Mouse (Mus musculus): ENCODE results near the gene Top3b. TPM values are rescaled to one million over a fixed set of nuclear protein-coding genes. Genes with fewer than 3 reads are reported as not detected.

The Top3b gene
- polyA plus RNA-seq, 1 experiment from 2014 or later: 26.6 TPM

GRCm38 (mm10) chr16:16862288-16862687, 8.2 kb upstream of the Top3b start:
- no peak for ATAC-seq (ENCODE audit: low read depth)

GRCm38 (mm10) chr16:16863978-16864377, 6.6 kb upstream of the Top3b start, which contains the start of gene Igll1:
Igll1 (minus strand) TSS chr16:16863985.
- Histone ChIP-seq H3K4me2 (no peak within 1 kb of the TSS), H3K4me3 (replicated peaks) (no peak within 1 kb of the TSS), H3K27me3 (no peaks in the 10 kb centered on the region), H3K4me1 (replicated peaks) (no peaks in the 10 kb centered on the region), H3K9ac (no peak within 1 kb of the TSS), H3K27ac (no peak within 1 kb of the TSS), H3K36me3 (no peaks in the 10 kb centered on the region), H3K9me3 (replicated peaks) (no peaks in the 10 kb centered on the region)
- DNase-seq (no peak), ATAC-seq (ENCODE audit: low read depth) (no peak)
- WGBS (ENCODE audit: insufficient replicate concordance): 57% methylated on average over 2 of the region's 2 CpGs

More at GRCm38 (mm10) chr16:16862288-16862687, 8.2 kb upstream of the Top3b start:
- no peak for DNase-seq
- Histone ChIP-seq H3K9me3 (replicated peaks) (no peaks in the 10 kb centered on the region), H3K9ac (no peak overlapping the region), H3K36me3 (no peaks in the 10 kb centered on the region), H3K27ac (no peak overlapping the region), H3K4me2 (no peak overlapping the region), H3K27me3 (no peaks in the 10 kb centered on the region), H3K4me1 (replicated peaks) (no peaks in the 10 kb centered on the region), H3K4me3 (replicated peaks) (no peak overlapping the region)
- 54% methylated on average over 3 of the region's 3 CpGs for WGBS (ENCODE audit: insufficient replicate concordance)

- no peak for DNase-seq
- no peaks in the 10 kb centered on the region for H3K36me3 ChIP-seq
- H3K9ac ChIP-seq: no peak overlapping the region
- no peaks in the 10 kb centered on the region for H3K27me3 ChIP-seq
- H3K4me1 ChIP-seq (replicated peaks): no peaks in the 10 kb centered on the region
- H3K27ac ChIP-seq: no peak overlapping the region
- no peak for ATAC-seq (ENCODE audit: low read depth)
- H3K4me3 ChIP-seq (replicated peaks): no peak overlapping the region
- no peak overlapping the region for H3K4me2 ChIP-seq
- no peaks in the 10 kb centered on the region for H3K9me3 ChIP-seq (replicated peaks)
Observed at GRCm38 (mm10) chr16:16865217-16865616, 5.3 kb upstream of the Top3b start.

- H3K9ac ChIP-seq: no peak overlapping the region
- no peaks in the 10 kb centered on the region for H3K9me3 ChIP-seq (replicated peaks)
- no peak overlapping the region for H3K27ac ChIP-seq
- H3K4me2 ChIP-seq: no peak overlapping the region
- no peak for DNase-seq
- no peak for ATAC-seq (ENCODE audit: low read depth)
- no peaks in the 10 kb centered on the region for H3K4me1 ChIP-seq (replicated peaks)
- 18% methylated on average over 4 of the region's 5 CpGs for WGBS (ENCODE audit: insufficient replicate concordance)
- H3K36me3 ChIP-seq: no peaks in the 10 kb centered on the region
- no peak overlapping the region for H3K4me3 ChIP-seq (replicated peaks)
- H3K27me3 ChIP-seq: no peaks in the 10 kb centered on the region
Observed at GRCm38 (mm10) chr16:16865696-16866561, 4.6 kb upstream of the Top3b start.

GRCm38 (mm10) chr16:16870241-16870616, 307 bp upstream of the Top3b start:
- Histone ChIP-seq H3K9ac (peak overlapping the region; percentile 92), H3K4me3 (replicated peaks) (peak overlapping the region; percentile 90), H3K27me3 (no peaks in the 10 kb centered on the region), H3K4me2 (peak overlapping the region; percentile 79), H3K9me3 (replicated peaks) (no peaks in the 10 kb centered on the region), H3K4me1 (replicated peaks) (peaks cover 15% of the 10 kb centered on the region), H3K27ac (peak overlapping the region; percentile 91; the same call in 1 of the 2 replicates), H3K36me3 (peaks cover 12% of the 10 kb centered on the region)
- ATAC-seq (ENCODE audit: low read depth): no peak
- 36% methylated on average over 7 of the region's 7 CpGs for WGBS (ENCODE audit: insufficient replicate concordance)
- DNase-seq: no peak

GRCm38 (mm10) chr16:16879025-16879424, 8.5 kb downstream of the Top3b start:
- peaks cover 93% of the 10 kb centered on the region for H3K36me3 ChIP-seq

GRCm38 (mm10) chr16:16888341-16888740, 17.8 kb downstream of the Top3b start:
- DNase-seq: no peak
- Histone ChIP-seq H3K9me3 (replicated peaks) (no peaks in the 10 kb centered on the region), H3K27ac (no peak overlapping the region), H3K4me3 (replicated peaks) (no peak overlapping the region), H3K4me1 (replicated peaks) (no peaks in the 10 kb centered on the region), H3K9ac (no peak overlapping the region), H3K27me3 (no peaks in the 10 kb centered on the region), H3K4me2 (no peak overlapping the region), H3K36me3 (peaks cover 100% of the 10 kb centered on the region)
- ATAC-seq (ENCODE audit: low read depth): no peak
- 83% methylated on average over 1 of the region's 1 CpGs for WGBS (ENCODE audit: insufficient replicate concordance)

More at GRCm38 (mm10) chr16:16879025-16879424, 8.5 kb downstream of the Top3b start:
- H3K27ac ChIP-seq: no peak overlapping the region
- H3K27me3 ChIP-seq: no peaks in the 10 kb centered on the region
- no peak overlapping the region for H3K9ac ChIP-seq
- 74% methylated on average over 5 of the region's 5 CpGs for WGBS (ENCODE audit: insufficient replicate concordance)
- no peak overlapping the region for H3K4me3 ChIP-seq (replicated peaks)
- no peak overlapping the region for H3K4me2 ChIP-seq
- no peaks in the 10 kb centered on the region for H3K4me1 ChIP-seq (replicated peaks)
- no peaks in the 10 kb centered on the region for H3K9me3 ChIP-seq (replicated peaks)
- ATAC-seq (ENCODE audit: low read depth) (no peak), DNase-seq (no peak)

- H3K9ac ChIP-seq: no peak overlapping the region
- no peak for DNase-seq
- ATAC-seq (ENCODE audit: low read depth): no peak
- no peaks in the 10 kb centered on the region for H3K27me3 ChIP-seq
- H3K4me3 ChIP-seq (replicated peaks): no peak overlapping the region
- 86% methylated on average over 7 of the region's 7 CpGs for WGBS (ENCODE audit: insufficient replicate concordance)
- H3K36me3 ChIP-seq: peaks cover 66% of the 10 kb centered on the region
- no peak overlapping the region for H3K4me2 ChIP-seq
- no peak overlapping the region for H3K27ac ChIP-seq
- H3K9me3 ChIP-seq (replicated peaks): no peaks in the 10 kb centered on the region
- peaks cover 14% of the 10 kb centered on the region for H3K4me1 ChIP-seq (replicated peaks)
Observed at GRCm38 (mm10) chr16:16892366-16892765, 21.8 kb downstream of the Top3b start.

GRCm38 (mm10) chr16:16896015-16896381, 25.5 kb downstream of the Top3b start:
- DNase-seq: no peak
- ATAC-seq (ENCODE audit: low read depth): peak; percentile 48; the same call in 1 of the 2 replicates
- Histone ChIP-seq H3K4me1 (replicated peaks) (peaks cover 22% of the 10 kb centered on the region), H3K9ac (peak overlapping the region; percentile 42; the same call in 1 of the 2 replicates), H3K4me2 (peak overlapping the region; percentile 91), H3K27ac (peak overlapping the region; percentile 48; the same call in 1 of the 2 replicates), H3K9me3 (replicated peaks) (no peaks in the 10 kb centered on the region), H3K36me3 (peaks cover 30% of the 10 kb centered on the region), H3K27me3 (no peaks in the 10 kb centered on the region), H3K4me3 (replicated peaks) (peak overlapping the region; percentile 66)
- 9% methylated on average over 4 of the region's 4 CpGs for WGBS (ENCODE audit: insufficient replicate concordance)

- Histone ChIP-seq H3K4me3 (replicated peaks) (peak within 1 kb of the TSS; percentile 66), H3K9ac (peak within 1 kb of the TSS; percentile 76), H3K9me3 (replicated peaks) (no peaks in the 10 kb centered on the region), H3K4me1 (replicated peaks) (peaks cover 22% of the 10 kb centered on the region), H3K27ac (peak within 1 kb of the TSS; percentile 59), H3K36me3 (peaks cover 25% of the 10 kb centered on the region), H3K4me2 (peak within 1 kb of the TSS; percentile 91), H3K27me3 (no peaks in the 10 kb centered on the region)
- WGBS (ENCODE audit: insufficient replicate concordance): 1% methylated on average over 29 of the region's 29 CpGs
- DNase-seq (peak; percentile 92), ATAC-seq (ENCODE audit: low read depth) (peak; percentile 92)
Observed at GRCm38 (mm10) chr16:16896382-16897055, 26.0 kb downstream of the Top3b start, which contains the start of gene Ppm1f. Ppm1f (plus strand) TSS chr16:16896469.

GRCm38 (mm10) chr16:16897056-16897584, 26.6 kb downstream of the Top3b start:
- H3K9me3 ChIP-seq (replicated peaks): no peaks in the 10 kb centered on the region
- peak overlapping the region; percentile 76 for H3K9ac ChIP-seq
- peak overlapping the region; percentile 59 for H3K27ac ChIP-seq
- DNase-seq (no peak), ATAC-seq (ENCODE audit: low read depth) (no peak)
- H3K4me1 ChIP-seq (replicated peaks): peaks cover 22% of the 10 kb centered on the region
- H3K4me3 ChIP-seq (replicated peaks): peak overlapping the region; percentile 66
- H3K36me3 ChIP-seq: peaks cover 19% of the 10 kb centered on the region
- 21% methylated on average over 10 of the region's 10 CpGs for WGBS (ENCODE audit: insufficient replicate concordance)
- H3K4me2 ChIP-seq: peak overlapping the region; percentile 91
- H3K27me3 ChIP-seq: no peaks in the 10 kb centered on the region
